Mouse (Mus musculus) E14TG2a.4 (cell line): ENCODE results near the gene Slc25a39.

Experiments used
- CTCF ChIP-seq: conservative IDR thresholded peaks from 2 replicates; pipeline ENCODE4 v1.5.1; 2014; ENCODE audit warnings: low read length
- NANOG ChIP-seq: IDR thresholded peaks from 2 replicates; pipeline ENCODE4 v1.6.1; 2014; ENCODE audit warnings: borderline replicate concordance, low read length, mixed read lengths

DNA sequence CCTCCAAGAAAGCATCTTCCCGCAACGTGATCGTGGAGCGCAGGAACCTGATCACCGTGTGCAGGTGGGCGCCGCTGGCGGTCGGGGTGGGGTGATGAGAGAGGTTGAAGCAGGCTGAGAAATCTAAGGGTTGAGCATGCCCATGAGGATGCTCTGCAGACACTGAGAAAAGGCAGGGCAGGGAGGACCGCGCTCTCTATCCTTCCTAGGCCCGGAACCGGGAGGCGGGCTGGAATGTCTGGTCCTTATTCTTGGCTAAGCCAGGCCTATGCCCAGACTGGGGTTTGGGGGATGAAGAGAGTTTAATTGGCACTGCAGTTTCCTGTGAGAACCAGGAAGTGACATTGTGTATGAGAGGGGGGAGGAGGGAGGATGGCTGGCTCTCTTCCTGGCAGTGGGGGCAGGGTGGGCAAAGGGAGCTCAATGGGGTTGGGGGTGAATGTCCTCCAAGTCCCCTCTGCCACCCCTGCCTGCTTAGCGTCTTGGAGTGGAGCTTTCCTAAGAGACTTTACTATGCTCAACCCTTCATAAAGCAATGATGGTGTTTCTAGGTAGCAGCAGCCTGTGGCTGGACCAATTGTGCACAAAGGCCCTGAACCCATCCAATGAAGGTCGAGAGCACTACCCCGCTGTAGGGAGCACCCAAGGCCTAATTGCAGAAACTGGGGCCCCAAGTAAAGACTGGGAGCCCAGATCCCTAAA is 13.9 kb downstream of the Slc25a39 start:
- TF ChIP-seq NANOG (no peak), CTCF (no peak)
